Mouse (Mus musculus) thymus, postnatal 4 days (tissue): Measurements from ENCODE around the gene Pidd1.
A peak's percentile ranks its signal among the peaks of the same experiment; 100 is the strongest.
"Not testable (repeated sequence)": the region's sequence is repeated elsewhere in the genome, so short reads cannot be mapped to it uniquely, and the experiment has no call there.

Experiments used
- DNase-seq: peaks from one replicate; pipeline ENCODE4 v3.0.0; 2021

Gene Pidd1

DNA sequence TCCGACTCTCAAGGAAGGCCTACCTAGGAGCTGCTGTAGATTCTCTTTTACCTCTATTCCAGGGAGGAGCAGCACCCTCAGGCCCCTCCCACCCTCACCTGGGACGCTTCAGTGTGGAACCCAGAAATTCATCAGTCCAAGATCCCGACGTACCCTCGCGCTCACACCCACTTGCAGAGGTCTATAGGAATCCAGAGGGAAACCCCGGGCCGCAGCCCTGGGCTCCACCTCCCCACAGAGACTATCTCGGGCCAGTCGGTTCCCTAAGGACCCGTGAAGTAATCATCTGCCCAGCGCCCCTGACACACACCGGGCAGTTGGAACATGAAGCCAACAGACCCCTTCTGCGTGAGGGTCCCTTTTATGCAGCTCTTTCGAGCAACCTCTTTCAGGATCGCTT lies 30.5 kb downstream of the Pidd1 start:
- peak; percentile 42 for DNase-seq

DNA sequence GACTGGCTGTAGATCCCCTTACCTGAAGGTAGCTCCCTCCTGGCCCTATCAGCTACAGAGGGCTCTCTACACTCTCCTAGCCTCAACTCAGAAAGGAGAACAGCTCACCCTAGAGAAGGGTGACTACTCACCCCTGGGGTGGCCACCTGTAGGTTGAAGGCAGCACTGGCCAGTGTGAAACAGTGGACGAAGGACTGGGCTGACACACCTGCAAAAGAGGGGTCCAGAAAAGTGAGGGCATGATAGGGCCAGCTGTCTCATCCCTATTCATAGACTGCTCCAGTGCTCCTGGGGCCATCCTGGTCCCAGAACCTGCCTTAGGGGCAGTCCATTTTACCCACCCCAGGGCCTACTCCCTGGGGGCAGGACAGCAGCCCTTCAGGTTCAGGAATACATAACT lies 32.2 kb downstream of the Pidd1 start:
- no peak for DNase-seq

DNA sequence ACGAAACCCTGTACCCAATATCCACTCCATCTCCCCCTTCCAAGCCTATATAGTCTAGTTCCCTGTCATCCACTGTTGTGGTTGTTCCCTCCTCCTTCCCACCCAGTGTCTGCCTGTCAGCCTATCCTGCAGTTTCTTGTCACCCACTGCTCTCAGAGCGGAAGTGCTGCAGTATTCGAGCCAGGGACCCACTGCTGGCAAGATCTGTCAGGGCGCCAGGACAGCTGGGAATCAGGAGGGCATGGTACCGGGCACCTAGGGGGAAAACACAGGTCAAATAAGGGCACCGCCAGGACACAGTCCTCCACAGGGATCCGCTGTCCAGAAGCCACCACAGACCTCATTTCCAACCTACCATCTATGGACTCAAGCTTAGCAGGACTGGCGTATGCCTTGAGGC lies 33.2 kb downstream of the Pidd1 start:
- DNase-seq = no peak

DNA sequence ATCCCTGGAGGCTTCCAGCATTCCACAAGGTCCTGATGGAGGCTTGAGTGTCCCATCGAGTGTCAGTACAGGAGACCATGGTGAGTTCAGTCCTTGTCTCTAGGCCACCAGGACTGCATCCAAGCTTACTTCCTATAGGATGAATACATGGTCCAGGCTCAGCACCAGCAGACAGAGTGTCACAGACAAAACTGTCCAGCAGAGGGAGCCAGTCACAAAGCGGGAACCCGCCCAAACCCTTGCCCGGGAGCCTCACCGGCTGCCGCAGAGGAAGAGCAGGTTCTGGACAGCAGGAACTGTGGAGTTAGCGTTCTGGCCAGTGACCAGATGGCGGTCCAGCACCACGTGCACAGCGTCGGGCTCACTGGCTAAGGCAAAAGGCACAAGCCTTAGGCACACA lies 35.0 kb downstream of the Pidd1 start:
- peak; percentile 90 for DNase-seq

DNA sequence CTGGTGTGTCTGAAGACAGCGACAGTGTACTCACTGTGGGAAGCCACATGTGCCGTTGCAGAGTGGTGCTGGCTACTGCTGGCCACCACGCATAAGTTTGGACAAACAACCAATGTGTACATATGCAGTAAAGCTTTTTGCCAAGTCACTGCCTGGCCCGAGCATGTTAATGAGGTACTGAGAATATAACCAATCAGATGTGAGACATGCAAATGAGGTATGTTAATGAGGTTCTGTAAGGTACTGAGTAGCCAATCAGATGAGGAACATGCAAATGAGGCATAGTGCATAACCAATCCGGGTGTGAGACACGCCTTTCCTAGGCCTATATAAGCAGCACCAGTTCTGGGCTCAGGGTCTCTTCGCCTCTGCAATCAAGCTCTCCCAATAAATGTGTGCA lies 36.2 kb downstream of the Pidd1 start:
- not testable (repeated sequence) for DNase-seq

DNA sequence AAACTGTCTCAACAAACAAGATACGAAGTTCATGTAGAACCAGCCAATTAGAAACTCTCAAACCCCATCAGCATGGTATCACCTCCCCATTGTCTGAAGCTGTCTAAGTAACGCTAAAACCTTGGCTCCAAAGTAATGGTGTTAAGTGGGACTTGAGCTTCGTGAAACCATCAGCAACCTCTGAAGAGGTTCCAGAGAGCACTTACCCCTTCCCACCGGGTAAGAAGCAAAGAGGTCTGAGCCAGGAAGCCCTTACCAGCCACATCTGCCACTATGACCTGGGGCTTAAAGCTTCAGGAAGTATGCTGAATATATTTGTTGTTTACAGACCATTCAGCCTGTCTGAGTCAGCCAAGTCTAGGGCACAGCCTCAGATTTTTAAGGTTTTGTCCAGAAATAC lies 38.4 kb downstream of the Pidd1 start:
- no peak for DNase-seq

- peak; percentile 79 for DNase-seq
Measured at GRCm38 (mm10) chr7:141403305-141403704, 40.5 kb downstream of the Pidd1 start.

GRCm38 (mm10) chr7:141395348-141395747 lies 48.5 kb downstream of the Pidd1 start:
- DNase-seq = no peak

DNA sequence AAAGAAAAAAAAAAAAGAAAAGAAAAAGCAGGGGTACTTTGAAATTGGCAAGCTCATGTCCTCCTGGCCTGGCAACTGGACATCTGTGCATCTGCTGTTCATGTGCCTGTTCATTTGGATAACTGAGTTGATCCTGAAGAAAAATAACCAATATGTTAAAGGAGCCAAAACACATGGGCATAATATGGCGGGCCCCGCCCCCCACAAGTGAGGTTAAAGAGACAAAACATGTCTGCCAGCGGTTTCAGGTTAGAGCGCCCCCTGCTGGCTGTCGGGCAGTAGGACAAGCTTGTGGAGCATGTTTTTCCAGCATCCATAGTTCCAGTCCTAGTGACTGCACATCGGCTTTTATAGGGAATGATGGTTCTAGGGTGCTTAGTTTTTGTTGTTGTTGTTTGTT lies 49.1 kb downstream of the Pidd1 start:
- peak; percentile 91 for DNase-seq

- no peak for DNase-seq
Measured at GRCm38 (mm10) chr7:141394158-141394557, 49.7 kb downstream of the Pidd1 start.

- no peak for DNase-seq
Measured at GRCm38 (mm10) chr7:141392552-141393222, 51.1 kb downstream of the Pidd1 start.

DNA sequence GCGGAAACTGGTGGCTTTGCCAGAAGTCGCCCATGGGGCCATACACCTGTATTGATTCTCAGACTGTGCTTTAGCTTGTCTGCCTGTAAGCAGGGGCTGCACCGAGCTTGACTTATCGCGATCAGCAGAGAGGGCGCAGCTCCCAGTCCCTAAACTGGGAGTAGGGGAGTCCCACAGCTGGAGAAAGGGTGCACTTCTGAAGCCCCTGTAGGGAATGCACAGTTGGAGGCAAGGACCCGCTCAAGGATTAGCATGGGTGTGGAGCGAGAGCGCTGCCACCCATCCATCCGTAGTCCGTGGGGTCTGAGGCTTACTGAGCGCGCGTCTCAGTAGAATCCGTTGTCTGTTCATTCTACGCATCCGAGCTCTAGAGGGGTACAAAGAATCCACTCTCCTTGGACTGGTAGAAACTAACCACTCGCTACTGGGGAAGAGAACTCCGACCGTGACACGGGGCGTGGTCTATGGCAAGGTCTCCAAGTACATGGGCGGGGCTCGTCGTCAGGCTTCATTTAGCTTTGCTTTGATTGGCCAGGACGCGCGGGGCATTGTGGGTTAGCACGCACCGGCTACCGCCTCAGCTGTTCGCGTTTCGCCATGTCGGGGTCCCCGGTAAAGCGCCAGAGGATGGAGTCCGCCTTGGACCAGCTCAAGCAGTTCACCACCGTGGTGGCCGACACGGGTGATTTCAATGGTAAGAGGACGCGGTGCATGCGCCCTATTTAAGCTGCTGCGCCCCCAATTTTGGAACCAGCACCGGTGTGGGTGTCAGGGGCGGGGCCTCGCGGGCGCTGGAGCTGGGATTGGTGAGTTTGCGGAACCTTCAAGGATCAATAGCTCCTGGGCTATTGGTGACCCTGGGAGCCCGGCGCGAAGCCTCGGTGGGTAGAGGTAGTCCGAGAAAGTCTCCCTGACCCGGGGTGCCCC lies 51.9 kb downstream of the Pidd1 start, which contains the start of gene Taldo1:
Gene Taldo1, plus strand, starts transcription at position 575 of the 927 bp plus-strand sequence.
- peak; percentile 99 for DNase-seq

- no peak for DNase-seq
Measured at GRCm38 (mm10) chr7:141390326-141391259, 53.2 kb downstream of the Pidd1 start.

DNA sequence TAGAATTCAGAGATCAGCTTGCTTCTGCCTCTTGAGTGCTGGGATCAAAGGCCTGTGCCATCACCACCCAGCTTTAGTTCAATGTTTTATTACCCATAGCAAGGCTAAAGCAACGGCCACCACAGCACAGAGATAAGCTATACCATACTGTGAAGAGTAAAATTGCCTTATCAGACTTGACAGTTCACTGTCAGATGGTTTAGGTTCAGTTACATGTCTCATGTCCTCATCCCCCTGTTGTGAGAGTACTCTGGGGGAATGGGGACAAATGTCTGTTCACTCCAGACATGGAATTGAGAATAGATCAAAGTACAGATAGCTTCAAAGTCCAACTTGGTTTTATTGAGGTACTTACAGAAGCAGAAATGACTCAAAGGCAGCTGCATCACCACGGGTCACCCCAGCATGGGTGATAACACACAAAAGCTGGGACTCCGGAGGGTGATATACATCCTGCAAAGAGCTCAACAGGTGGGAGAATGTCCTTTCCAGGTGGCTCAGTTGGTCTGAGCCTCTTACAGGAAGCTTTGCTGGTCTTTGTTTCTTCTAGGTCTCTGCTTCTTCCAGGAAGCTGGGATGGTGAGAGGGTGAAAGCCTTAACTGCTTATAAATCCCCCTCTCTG lies 55.2 kb downstream of the Pidd1 start:
- no peak for DNase-seq
